Mouse (Mus musculus): Measurements from ENCODE around the gene Olfr548-ps1. TPM values are rescaled to one million over a fixed set of nuclear protein-coding genes. Genes with fewer than 3 reads are reported as not detected.

Olfr548-ps1 gene
- polyA plus RNA-seq, 1 experiment from 2014 or later = not detected

DNA sequence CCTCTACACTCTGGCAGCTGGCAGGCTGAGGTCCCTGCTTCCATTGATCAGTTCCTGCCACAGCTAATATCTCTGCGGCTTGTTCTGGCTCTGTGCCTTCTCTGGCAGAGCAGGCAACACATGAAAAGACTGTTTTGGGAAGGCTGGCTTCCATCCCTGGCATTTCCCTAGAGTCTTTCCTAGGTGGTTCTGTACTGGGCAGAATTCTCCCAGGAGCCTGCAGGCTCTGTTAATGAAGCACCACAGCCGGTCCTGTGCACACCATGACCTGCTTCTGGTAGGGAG, 23.7 kb upstream of the Olfr548-ps1 start:
- H3K9ac ChIP-seq = no peak overlapping the region
- WGBS = 87% methylated on average over 2 of the region's 2 CpGs
- peaks cover 12% of the 10 kb centered on the region for H3K27me3 ChIP-seq
- no peak overlapping the region for H3K27ac ChIP-seq
- H3K9me3 ChIP-seq (replicated peaks) = no peaks in the 10 kb centered on the region
- no peak overlapping the region for H3K4me3 ChIP-seq (replicated peaks)
- peaks cover 3% of the 10 kb centered on the region for H3K4me1 ChIP-seq
- ATAC-seq (replicated peaks; ENCODE audit: low FRiP score) = no peak
- H3K4me2 ChIP-seq = no peak overlapping the region
- H3K36me3 ChIP-seq = no peaks in the 10 kb centered on the region

DNA sequence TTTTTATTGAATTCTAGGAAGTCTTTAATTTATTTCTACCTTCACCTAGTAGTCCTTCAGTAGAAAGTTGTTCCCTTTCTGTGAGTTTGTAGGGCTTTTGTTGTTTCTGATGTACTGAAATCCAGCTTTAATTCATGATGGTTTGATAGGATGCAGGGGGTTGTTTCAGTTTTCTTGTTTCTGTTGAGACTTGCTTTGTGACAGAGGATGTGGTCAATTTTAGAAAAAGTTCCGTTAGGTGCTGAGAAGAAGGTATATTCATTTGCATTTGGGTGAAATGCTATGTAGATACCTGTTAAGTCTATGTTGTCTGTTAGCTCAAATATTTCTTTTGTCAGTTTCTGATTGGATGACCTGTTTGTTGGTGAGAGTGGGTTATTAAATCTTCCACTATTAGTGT, 11.6 kb upstream of the Olfr548-ps1 start:
- Histone ChIP-seq H3K27ac (no peak overlapping the region), H3K4me3 (replicated peaks) (no peak overlapping the region), H3K27me3 (no peaks in the 10 kb centered on the region), H3K4me1 (no peaks in the 10 kb centered on the region), H3K9ac (no peak overlapping the region), H3K9me3 (replicated peaks) (no peaks in the 10 kb centered on the region), H3K36me3 (no peaks in the 10 kb centered on the region), H3K4me2 (no peak overlapping the region)
- 82% methylated on average over 1 of the region's 1 CpGs for WGBS
- no peak for ATAC-seq (replicated peaks; ENCODE audit: low FRiP score)

DNA sequence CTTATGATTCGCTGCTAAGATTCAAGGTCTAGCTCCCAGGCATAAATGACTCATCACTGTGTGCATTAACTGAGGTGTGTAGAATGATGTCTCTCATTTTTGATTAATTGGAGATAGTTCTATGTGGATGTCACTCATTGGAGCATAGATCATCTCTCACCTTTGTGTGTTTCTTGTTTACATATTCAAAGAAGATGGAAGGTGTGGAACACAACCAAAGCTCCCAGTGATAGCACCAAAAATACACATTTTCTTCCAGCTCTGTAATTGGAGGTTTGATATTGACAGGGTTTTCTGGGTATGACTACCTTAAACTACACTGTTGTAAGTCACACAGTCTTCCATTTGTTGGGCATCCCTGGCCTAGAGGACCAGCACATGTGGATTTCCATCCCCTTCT, 6.2 kb upstream of the Olfr548-ps1 start, which contains the start of gene Olfr547:
Olfr547 (plus strand) TSS at position 301 of the 400 bp plus-strand sequence.
- Histone ChIP-seq H3K4me2 (no peak within 1 kb of the TSS), H3K9ac (no peak within 1 kb of the TSS), H3K4me1 (no peaks in the 10 kb centered on the region), H3K4me3 (replicated peaks) (no peak within 1 kb of the TSS), H3K27ac (no peak within 1 kb of the TSS), H3K27me3 (no peaks in the 10 kb centered on the region), H3K36me3 (no peaks in the 10 kb centered on the region), H3K9me3 (replicated peaks) (no peaks in the 10 kb centered on the region)
- no peak for ATAC-seq (replicated peaks; ENCODE audit: low FRiP score)
- WGBS = 85% methylated on average over 1 of the region's 1 CpGs

DNA sequence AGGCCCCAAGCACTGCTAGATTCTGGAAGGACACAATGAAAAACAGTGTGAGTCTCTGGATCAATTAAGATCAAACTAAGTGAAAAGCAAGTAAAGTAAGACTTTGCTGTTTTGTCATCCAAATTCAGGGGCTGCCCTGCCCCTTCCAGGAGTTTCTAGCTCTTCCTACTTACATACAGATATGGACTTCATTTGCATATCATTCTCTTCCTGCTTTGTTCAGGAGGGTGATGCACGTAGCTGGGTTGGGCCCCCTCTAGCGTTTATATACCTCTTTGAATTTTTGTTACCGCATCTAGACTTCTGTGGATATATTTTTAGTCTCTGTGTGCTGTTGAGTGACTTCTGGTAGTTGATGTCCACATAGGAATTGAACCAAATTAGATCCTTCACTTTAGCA, 555 bp downstream of the Olfr548-ps1 start:
- H3K9ac ChIP-seq = no peak overlapping the region
- H3K4me1 ChIP-seq = no peaks in the 10 kb centered on the region
- H3K9me3 ChIP-seq (replicated peaks) = no peaks in the 10 kb centered on the region
- H3K4me2 ChIP-seq = no peak overlapping the region
- no peaks in the 10 kb centered on the region for H3K27me3 ChIP-seq
- no peaks in the 10 kb centered on the region for H3K36me3 ChIP-seq
- no peak overlapping the region for H3K4me3 ChIP-seq (replicated peaks)
- no peak overlapping the region for H3K27ac ChIP-seq
- 51% methylated on average over 3 of the region's 3 CpGs for WGBS
- no peak for ATAC-seq (replicated peaks; ENCODE audit: low FRiP score)

DNA sequence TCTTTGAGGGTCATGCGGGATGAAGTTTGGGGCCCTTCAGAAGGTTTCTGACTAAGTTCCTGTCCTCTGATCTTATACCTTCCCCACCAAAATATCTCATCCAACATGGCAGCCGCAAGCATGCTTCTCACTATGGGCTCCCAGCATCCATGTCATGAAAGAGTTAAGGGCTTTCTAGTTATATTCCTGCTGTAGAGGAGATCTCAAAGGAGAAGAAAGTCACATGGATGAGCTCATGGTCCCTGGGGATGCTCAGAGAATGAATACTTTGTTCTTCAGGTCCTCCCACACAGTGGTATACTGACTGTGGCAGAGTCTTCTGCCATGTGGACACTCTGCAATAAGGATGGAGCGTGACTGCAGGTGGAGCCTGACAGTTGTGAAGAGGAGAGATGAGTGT, 8.9 kb downstream of the Olfr548-ps1 start, which contains the start of gene Olfr549:
Olfr549 (plus strand) TSS at position 301 of the 400 bp plus-strand sequence.
- Histone ChIP-seq H3K36me3 (no peaks in the 10 kb centered on the region), H3K27me3 (no peaks in the 10 kb centered on the region), H3K9me3 (replicated peaks) (no peaks in the 10 kb centered on the region), H3K4me1 (no peaks in the 10 kb centered on the region), H3K27ac (no peak within 1 kb of the TSS), H3K4me3 (replicated peaks) (no peak within 1 kb of the TSS), H3K9ac (no peak within 1 kb of the TSS), H3K4me2 (no peak within 1 kb of the TSS)
- WGBS = 92% methylated on average over 3 of the region's 3 CpGs
- no peak for ATAC-seq (replicated peaks; ENCODE audit: low FRiP score)

DNA sequence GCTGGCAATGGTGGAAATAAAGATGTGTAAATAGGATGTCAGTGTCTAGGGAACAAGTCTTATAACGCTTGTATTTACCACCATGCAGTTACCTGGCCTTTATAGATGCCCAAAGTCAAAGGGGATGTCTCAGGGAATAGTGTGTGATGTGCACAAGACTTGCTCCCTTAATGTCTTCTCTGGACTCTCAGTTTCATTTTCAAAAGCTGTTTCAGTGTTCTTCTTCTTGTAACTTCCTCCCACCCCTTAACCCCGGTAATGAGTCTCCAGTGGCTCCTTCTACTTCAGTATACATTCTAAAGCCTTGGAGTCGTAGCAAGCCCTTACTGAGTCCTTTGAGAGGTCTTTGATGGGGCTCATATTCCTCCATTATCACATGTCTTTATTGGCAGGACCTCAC, 12.6 kb downstream of the Olfr548-ps1 start:
- Histone ChIP-seq H3K9me3 (replicated peaks) (no peaks in the 10 kb centered on the region), H3K4me2 (no peak overlapping the region), H3K36me3 (no peaks in the 10 kb centered on the region), H3K27me3 (no peaks in the 10 kb centered on the region), H3K4me1 (no peaks in the 10 kb centered on the region), H3K9ac (no peak overlapping the region), H3K27ac (no peak overlapping the region), H3K4me3 (replicated peaks) (no peak overlapping the region)
- WGBS = 77% methylated on average over 3 of the region's 3 CpGs
- ATAC-seq (replicated peaks; ENCODE audit: low FRiP score) = no peak

DNA sequence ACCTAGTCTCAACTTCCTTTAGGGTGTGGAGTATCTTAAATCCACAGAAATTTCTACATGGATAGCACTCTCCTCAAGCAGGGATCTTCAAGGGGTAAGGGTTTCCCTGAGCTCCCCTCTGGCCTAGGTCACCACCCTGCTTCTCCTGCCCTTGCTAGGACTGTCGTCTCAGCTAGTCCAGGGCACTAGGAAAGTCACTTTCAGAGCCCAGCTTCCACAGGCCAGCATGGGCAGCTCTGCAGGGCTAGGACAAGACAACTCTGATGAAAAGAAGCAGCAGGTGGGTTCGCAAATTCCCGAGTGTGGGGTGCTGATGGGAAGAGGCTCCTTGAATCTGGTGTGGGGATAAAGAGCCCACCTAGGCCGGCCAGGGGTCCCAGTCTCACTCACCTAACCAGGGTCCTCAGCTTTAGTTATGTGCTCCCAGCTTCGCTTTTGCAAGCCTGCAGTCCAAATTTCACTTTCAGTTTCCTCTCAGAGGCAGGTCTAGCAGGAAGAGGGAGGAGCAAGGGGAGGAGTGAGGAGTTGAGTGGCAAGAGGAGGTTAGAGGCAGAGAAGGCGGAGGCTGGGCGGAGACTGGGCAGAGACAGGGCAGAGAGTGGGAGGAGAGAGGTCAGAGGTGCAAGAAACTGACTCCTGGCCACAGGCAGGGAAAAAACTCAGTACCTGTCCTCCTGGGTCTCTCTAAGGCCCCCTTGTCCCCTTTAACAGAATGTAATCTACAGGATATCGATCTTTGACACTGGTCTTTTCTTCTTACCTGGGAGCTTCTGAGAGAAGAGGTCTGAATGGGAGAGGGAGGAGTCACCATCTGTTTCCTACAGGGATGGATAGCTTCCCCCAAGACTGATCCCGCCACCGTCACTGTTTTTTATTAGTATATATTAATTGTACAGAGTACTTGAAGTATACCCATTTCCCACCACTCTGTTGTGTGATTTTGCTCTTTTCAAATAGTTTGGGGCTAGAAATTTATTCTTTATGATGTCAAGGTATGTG, 24.6 kb downstream of the Olfr548-ps1 start, which contains the start of gene Trim21:
Trim21 (minus strand) TSS at position 488 of the 999 bp plus-strand sequence.
- 11% methylated on average over 10 of the region's 10 CpGs for WGBS
- Histone ChIP-seq H3K27me3 (no peaks in the 10 kb centered on the region), H3K4me3 (replicated peaks) (peak within 1 kb of the TSS; percentile 60), H3K4me2 (peak within 1 kb of the TSS; percentile 68), H3K36me3 (no peaks in the 10 kb centered on the region), H3K9ac (peak within 1 kb of the TSS; percentile 53), H3K4me1 (peaks cover 7% of the 10 kb centered on the region), H3K27ac (no peak within 1 kb of the TSS), H3K9me3 (replicated peaks) (no peaks in the 10 kb centered on the region)
- ATAC-seq (replicated peaks; ENCODE audit: low FRiP score) = peak; percentile 100

DNA sequence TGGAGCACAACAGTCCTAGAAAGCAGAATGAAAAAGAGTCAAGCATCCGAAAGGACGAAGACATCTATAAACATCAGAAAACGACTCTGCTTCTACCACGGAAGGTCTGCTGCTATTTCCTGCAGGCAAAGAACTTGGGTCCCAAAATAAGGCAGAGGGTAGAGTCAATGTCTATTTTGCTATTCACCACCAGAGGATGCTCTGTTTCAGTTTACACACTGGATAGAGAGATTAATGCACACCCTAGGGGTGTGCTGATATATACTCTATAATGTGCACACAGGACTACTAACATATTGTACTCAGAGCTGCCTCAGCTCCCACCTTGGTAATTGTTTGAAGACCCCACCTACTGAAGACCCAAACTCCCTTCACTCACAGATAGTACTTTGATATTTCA, 25.5 kb downstream of the Olfr548-ps1 start:
- Histone ChIP-seq H3K27ac (no peak overlapping the region), H3K9ac (no peak overlapping the region), H3K4me3 (replicated peaks) (no peak overlapping the region), H3K9me3 (replicated peaks) (no peaks in the 10 kb centered on the region), H3K36me3 (no peaks in the 10 kb centered on the region), H3K4me1 (peaks cover 7% of the 10 kb centered on the region), H3K27me3 (no peaks in the 10 kb centered on the region), H3K4me2 (no peak overlapping the region)
- ATAC-seq (replicated peaks; ENCODE audit: low FRiP score) = no peak
- 92% methylated on average over 4 of the region's 4 CpGs for WGBS

DNA sequence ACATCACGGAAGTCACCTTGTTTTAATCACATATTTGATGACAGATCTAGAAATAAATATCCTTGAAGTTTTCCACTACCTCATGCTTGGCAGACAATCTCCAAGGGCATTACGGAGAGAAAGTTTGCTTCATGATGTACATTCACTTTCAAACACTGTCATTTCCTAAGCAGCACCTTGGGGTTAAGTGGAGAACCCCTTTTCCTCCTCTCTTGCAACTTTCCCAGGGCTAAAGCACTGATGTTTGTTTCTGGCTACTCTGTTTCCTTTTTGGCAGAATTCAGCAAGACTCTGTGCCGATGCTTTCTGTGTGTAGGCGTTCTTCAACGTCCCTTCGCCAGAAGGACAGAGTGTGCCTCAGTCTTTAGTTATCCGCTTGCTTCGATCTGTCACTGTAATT, 30.4 kb downstream of the Olfr548-ps1 start, which contains the start of gene Olfr550:
Olfr550 (plus strand) TSS at position 301 of the 400 bp plus-strand sequence.
- no peak within 1 kb of the TSS for H3K9ac ChIP-seq
- no peak within 1 kb of the TSS for H3K4me3 ChIP-seq (replicated peaks)
- H3K27ac ChIP-seq = no peak within 1 kb of the TSS
- H3K27me3 ChIP-seq = no peaks in the 10 kb centered on the region
- H3K36me3 ChIP-seq = no peaks in the 10 kb centered on the region
- 94% methylated on average over 8 of the region's 8 CpGs for WGBS
- H3K9me3 ChIP-seq (replicated peaks) = no peaks in the 10 kb centered on the region
- no peak for ATAC-seq (replicated peaks; ENCODE audit: low FRiP score)
- H3K4me1 ChIP-seq = no peaks in the 10 kb centered on the region
- H3K4me2 ChIP-seq = no peak within 1 kb of the TSS

DNA sequence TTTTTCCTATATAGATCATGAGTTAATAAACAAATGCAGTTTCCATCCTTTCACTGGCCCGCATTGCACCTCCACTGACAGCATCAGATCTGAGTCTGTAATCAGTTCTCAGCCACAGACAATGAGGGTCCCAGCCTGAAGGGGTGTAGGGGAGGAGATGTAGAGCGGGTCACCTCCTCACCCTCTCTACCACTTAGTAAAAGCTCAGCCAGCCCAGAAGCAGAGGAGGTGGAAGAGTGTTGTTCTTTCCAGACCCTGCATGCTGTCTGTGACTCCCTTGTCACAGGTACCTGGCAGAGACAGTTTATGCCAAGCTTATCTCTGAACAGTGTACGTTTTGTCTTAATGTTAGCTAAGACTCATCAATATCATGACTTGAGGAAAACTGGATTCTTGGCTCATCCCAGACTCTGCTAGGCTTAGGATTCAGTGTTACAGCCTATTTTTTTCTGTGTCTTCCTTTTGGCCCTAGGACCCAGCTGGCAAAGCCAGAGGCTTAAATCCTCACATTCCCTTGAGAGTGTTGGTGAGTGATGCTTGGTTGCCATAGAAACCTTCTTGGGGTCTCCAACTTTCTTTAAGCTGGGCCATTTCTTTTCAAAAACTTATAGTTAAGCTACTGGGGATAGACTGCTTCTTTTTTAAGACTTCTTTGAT, 32.6 kb downstream of the Olfr548-ps1 start:
- Histone ChIP-seq H3K9ac (no peak overlapping the region), H3K27me3 (no peaks in the 10 kb centered on the region), H3K27ac (no peak overlapping the region), H3K4me1 (no peaks in the 10 kb centered on the region), H3K4me2 (no peak overlapping the region), H3K36me3 (no peaks in the 10 kb centered on the region), H3K4me3 (replicated peaks) (no peak overlapping the region), H3K9me3 (replicated peaks) (no peaks in the 10 kb centered on the region)
- WGBS = 85% methylated on average over 3 of the region's 3 CpGs
- ATAC-seq (replicated peaks; ENCODE audit: low FRiP score) = no peak

DNA sequence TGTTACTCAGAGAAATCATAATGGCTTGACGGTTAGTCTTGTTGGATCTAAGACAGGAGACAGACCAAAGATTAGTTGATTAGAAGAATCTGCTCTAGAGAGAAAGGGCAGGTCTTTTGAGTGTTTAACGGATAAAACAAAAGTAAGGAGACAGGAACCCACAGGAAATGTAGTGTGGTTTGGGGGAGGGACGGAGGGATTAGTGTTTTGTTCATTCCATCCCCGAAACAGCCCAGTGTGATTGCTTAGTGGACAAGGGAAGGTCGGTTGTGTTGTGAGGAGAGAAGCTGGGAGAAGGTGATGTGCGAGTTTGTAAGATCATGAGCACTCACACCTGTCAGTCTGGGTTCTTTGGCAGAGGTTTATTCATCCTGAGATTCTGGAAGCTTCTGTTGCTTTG, 35.3 kb downstream of the Olfr548-ps1 start:
- no peak for ATAC-seq (replicated peaks; ENCODE audit: low FRiP score)
- H3K4me1 ChIP-seq = no peaks in the 10 kb centered on the region
- H3K36me3 ChIP-seq = no peaks in the 10 kb centered on the region
- H3K4me2 ChIP-seq = no peak overlapping the region
- H3K9me3 ChIP-seq (replicated peaks) = no peaks in the 10 kb centered on the region
- no peak overlapping the region for H3K27ac ChIP-seq
- 77% methylated on average over 6 of the region's 6 CpGs for WGBS
- no peak overlapping the region for H3K9ac ChIP-seq
- H3K4me3 ChIP-seq (replicated peaks) = no peak overlapping the region
- H3K27me3 ChIP-seq = no peaks in the 10 kb centered on the region

DNA sequence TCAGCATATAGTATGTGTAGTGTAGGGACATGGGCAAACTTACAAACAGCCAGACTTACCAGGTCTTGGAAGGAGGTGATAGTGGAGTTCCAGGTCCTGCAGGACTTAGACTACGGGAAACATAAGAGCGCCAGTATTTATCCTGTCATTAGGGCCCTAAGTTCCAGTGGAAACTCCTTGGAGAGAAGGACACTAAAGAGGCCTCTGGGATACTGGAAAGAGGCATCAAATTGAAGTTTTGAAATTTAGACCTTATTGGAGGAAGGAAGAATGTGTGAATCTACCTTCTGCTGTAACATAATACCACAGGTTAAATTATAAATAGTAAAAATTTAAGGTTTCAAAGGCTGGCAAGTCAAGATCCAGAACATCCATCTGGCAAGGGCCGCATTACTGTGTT, 51.1 kb downstream of the Olfr548-ps1 start, which contains the start of gene Olfr551:
Olfr551 (minus strand) TSS at position 101 of the 400 bp plus-strand sequence.
- H3K9ac ChIP-seq = no peak within 1 kb of the TSS
- H3K4me3 ChIP-seq (replicated peaks) = no peak within 1 kb of the TSS
- ATAC-seq (replicated peaks; ENCODE audit: low FRiP score) = no peak
- H3K4me1 ChIP-seq = no peaks in the 10 kb centered on the region
- no peaks in the 10 kb centered on the region for H3K36me3 ChIP-seq
- WGBS = 95% methylated on average over 3 of the region's 3 CpGs
- no peak within 1 kb of the TSS for H3K27ac ChIP-seq
- H3K27me3 ChIP-seq = no peaks in the 10 kb centered on the region
- no peak within 1 kb of the TSS for H3K4me2 ChIP-seq
- H3K9me3 ChIP-seq (replicated peaks) = no peaks in the 10 kb centered on the region

Measured in kidney, embryonic 15.5 days (tissue).